Mouse (Mus musculus) erythroblast, embryonic 14.5 days (primary cell): ENCODE data around the gene Cdk9. TPM values are rescaled to one million over a fixed set of nuclear protein-coding genes. Genes with fewer than 3 reads are reported as not detected.

Source experiments
- H3K27me3 ChIP-seq: 2 replicates; pipeline ENCODE4 v1.6.1; 2012; ENCODE audit warnings: inconsistent platforms; ENCODE audit not compliant: control insufficient read depth
- H3K36me3 ChIP-seq: 2 replicates; pipeline ENCODE4 v1.6.1; 2012; ENCODE audit warnings: mild to moderate bottlenecking, inconsistent platforms; ENCODE audit not compliant: control insufficient read depth
- H3K4me1 ChIP-seq: 2 replicates; pipeline ENCODE4 v1.6.1; 2012; ENCODE audit warnings: inconsistent platforms; ENCODE audit not compliant: control insufficient read depth
- H3K4me3 ChIP-seq: replicated peaks from 2 replicates; pipeline ENCODE3; 2012; ENCODE audit warnings: moderate library complexity, mild to moderate bottlenecking, inconsistent platforms
- H3K9me3 ChIP-seq: 2 replicates; pipeline ENCODE4 v1.6.1; 2012; ENCODE audit warnings: low read length, inconsistent platforms, mixed read lengths; ENCODE audit not compliant: control insufficient read depth
- GATA1 ChIP-seq: IDR thresholded peaks from 2 replicates; pipeline ENCODE4 v1.6.1; 2012; ENCODE audit warnings: low read length, inconsistent platforms, mixed read lengths
- TAL1 ChIP-seq: IDR thresholded peaks from 3 replicates; pipeline ENCODE4 v1.6.1; 2012; ENCODE audit warnings: low read length, inconsistent platforms, mixed read lengths
- polyA plus RNA-seq: library from polyadenylated mRNA; stranded (reverse); fragments of >175 nt; gene quantifications from 2 replicates; pipeline ENCODE4 v1.2.3, GENCODE M21; 2012

Cdk9 gene
- polyA plus RNA-seq, 1 experiment, result 6.1 TPM

- Histone ChIP-seq H3K4me1 (no peaks in the 10 kb centered on the region; the same call in 1 of the 2 replicates), H3K27me3 (no peaks in the 10 kb centered on the region), H3K4me3 (no peak overlapping the region), H3K9me3 (no peaks in the 10 kb centered on the region), H3K36me3 (peaks cover 46% of the 10 kb centered on the region)
- no peak for TF ChIP-seq GATA1
- no peak for TF ChIP-seq TAL1
Measured at GRCm38 (mm10) chr2:32700966-32701743, 11.7 kb downstream of the Cdk9 start.

- Histone ChIP-seq H3K4me1 (peaks cover under 1% of the 10 kb centered on the region), H3K36me3 (peaks cover 31% of the 10 kb centered on the region), H3K4me3 (no peak overlapping the region), H3K27me3 (no peaks in the 10 kb centered on the region), H3K9me3 (no peaks in the 10 kb centered on the region)
- TF ChIP-seq GATA1 (no peak), TAL1 (no peak)
Measured at GRCm38 (mm10) chr2:32699680-32700079, 13.2 kb downstream of the Cdk9 start.

- Histone ChIP-seq H3K4me1 (peaks cover 35% of the 10 kb centered on the region), H3K4me3 (peak overlapping the region; percentile 73), H3K9me3 (no peaks in the 10 kb centered on the region), H3K36me3 (peaks cover 10% of the 10 kb centered on the region), H3K27me3 (no peaks in the 10 kb centered on the region)
- TF ChIP-seq TAL1, result no peak
- TF ChIP-seq GATA1, result no peak
Measured at GRCm38 (mm10) chr2:32694691-32695090, 18.2 kb downstream of the Cdk9 start.

DNA sequence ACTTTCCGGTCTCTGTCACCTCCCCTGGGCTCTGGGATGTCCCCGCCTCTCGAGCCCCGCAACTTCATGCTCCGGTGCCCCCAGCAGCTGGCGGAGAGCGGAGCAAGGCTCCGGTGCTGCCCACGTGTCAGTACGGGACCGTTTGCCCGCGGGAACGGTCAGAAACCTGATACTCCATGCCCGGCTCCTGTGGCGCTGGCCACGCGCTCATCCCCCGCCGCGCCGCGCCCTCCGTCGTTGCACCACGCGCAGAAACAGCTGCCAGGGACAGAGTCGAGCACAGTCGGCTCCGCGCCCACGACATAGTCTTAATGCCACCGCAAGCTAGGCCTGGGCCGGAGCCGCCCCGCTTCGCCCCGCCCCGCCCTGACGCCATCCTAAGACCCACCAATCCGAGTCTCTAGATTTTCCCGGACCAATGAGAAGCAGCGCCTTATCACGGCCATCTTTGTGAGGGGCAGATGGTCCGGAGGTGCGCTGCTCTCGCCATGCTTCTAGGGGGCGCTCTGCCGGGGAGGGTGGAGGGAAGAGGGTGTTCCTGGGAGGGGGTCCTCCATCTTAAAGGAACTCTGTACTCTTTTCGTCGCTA, 19.0 kb downstream of the Cdk9 start:
- TF ChIP-seq TAL1 (no peak), GATA1 (peak; percentile 98)
- H3K9me3 ChIP-seq, result no peaks in the 10 kb centered on the region
- peak overlapping the region; percentile 73 for H3K4me3 ChIP-seq
- no peaks in the 10 kb centered on the region for H3K27me3 ChIP-seq
- peaks cover 39% of the 10 kb centered on the region for H3K4me1 ChIP-seq
- H3K36me3 ChIP-seq, result peaks cover 12% of the 10 kb centered on the region

DNA sequence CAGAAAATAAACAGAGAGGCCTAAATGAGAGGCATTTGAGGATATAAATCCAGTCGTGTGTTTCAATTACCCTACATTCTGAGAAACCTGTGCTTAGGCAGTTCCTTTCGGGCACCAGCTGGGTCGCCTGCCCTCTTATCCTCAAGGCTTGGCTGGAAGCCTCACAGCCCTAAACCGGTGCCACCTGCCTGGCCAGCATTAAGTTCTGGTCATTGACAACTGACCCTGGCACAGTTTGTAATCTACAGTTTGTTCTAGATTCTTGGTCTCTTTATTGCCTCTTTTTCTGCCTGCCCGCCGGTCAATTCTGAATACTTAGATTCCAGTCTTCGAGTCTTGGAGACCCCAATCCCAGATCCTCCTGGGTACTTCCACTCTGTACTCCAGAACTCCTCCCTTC, 19.6 kb downstream of the Cdk9 start:
- peaks cover 16% of the 10 kb centered on the region for H3K36me3 ChIP-seq
- peaks cover 39% of the 10 kb centered on the region for H3K4me1 ChIP-seq
- TF ChIP-seq GATA1 (no peak), TAL1 (no peak)
- no peaks in the 10 kb centered on the region for H3K27me3 ChIP-seq
- peak overlapping the region; percentile 73 for H3K4me3 ChIP-seq
- H3K9me3 ChIP-seq, result no peaks in the 10 kb centered on the region

GRCm38 (mm10) chr2:32692496-32692895, 20.4 kb downstream of the Cdk9 start:
- Histone ChIP-seq H3K36me3 (peaks cover 24% of the 10 kb centered on the region), H3K9me3 (no peaks in the 10 kb centered on the region), H3K4me1 (peaks cover 39% of the 10 kb centered on the region), H3K4me3 (peak overlapping the region; percentile 73), H3K27me3 (no peaks in the 10 kb centered on the region)
- TF ChIP-seq TAL1 (no peak), GATA1 (no peak)

DNA sequence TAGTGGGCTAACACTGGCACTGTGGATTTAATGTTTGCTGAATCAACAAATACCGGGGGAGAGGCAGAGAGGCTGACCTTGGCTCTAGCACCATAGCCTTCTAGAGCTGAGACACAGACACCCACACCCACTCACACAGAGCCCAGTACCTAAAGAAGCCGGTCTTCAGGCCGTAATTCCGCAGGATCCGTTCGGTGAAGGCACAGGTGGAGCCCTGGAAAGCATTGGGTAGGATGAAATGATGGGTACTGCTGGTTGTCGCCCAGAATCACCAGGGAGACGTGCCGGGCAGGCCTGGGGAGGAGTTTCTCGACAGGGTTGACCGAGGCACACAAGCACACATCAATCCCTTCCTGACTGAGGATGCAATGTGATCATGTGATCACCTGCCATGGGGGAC, 21.8 kb downstream of the Cdk9 start:
- no peaks in the 10 kb centered on the region for H3K9me3 ChIP-seq
- no peaks in the 10 kb centered on the region for H3K27me3 ChIP-seq
- H3K4me3 ChIP-seq, result no peak overlapping the region
- H3K36me3 ChIP-seq, result peaks cover 39% of the 10 kb centered on the region
- peaks cover 39% of the 10 kb centered on the region for H3K4me1 ChIP-seq
- TF ChIP-seq GATA1, result no peak
- no peak for TF ChIP-seq TAL1

DNA sequence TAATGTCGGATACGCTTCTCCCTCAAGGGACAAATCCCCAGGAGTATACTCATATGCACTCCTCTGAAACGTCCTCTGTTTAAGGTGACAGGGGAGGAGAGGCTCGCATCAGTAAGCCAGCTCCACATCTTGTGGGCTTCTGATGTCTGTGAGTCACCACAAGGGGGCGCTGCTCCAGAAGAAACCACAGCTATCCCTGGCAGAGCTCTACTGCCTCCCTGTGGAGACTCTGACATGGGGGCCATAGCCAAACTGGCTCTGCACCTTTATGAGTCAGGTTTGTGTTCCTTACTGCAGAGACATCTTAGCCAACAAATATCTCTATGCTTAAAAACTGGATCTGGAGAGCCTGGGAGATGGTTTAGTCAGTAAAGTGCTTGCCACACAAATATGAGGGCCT, 23.5 kb downstream of the Cdk9 start:
- Histone ChIP-seq H3K4me3 (no peak overlapping the region), H3K36me3 (peaks cover 55% of the 10 kb centered on the region), H3K9me3 (no peaks in the 10 kb centered on the region), H3K27me3 (no peaks in the 10 kb centered on the region), H3K4me1 (peaks cover 36% of the 10 kb centered on the region)
- TF ChIP-seq TAL1 (no peak), GATA1 (no peak)

DNA sequence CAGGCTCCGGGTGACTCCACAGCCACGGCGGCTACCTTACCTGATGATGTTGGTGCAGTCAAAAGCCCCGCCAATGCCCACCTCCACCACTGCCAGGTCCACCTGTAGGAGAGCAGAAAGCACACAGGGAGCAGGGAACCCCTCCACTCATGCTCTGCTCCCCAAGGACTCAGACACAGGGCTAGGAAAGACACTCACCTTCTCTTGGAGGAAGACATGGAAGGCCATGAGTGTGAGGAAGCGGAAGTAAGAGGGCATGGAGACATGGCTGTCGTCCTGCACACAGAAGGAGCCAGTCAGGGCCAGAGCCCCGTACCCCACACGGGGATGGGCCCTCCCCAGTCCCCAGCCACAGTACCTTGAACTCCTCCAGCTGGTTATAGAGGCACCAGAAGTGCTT, 25.3 kb downstream of the Cdk9 start:
- peaks cover 70% of the 10 kb centered on the region for H3K36me3 ChIP-seq
- no peaks in the 10 kb centered on the region for H3K9me3 ChIP-seq
- TF ChIP-seq TAL1 (no peak), GATA1 (no peak)
- H3K4me3 ChIP-seq, result no peak overlapping the region
- no peaks in the 10 kb centered on the region for H3K27me3 ChIP-seq
- peaks cover 18% of the 10 kb centered on the region for H3K4me1 ChIP-seq

DNA sequence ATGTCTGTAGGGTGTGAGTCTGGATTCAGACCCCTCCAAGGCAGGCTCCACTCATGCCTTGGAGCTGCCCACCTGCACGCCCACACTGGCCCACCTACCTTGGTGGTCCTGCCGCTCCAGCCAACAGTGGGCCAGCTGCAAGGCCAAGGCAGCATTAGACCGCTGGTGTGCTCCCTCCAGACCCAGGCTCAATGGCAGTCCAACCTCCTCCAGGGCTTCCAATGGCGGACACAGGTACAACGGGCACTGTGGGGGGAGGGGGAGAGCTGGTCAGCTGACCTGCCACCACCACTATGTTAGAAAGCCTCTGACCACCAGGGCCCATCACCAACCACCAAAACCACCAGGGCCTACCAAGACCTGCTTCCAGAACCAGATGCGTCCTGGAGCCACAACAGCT, 26.2 kb downstream of the Cdk9 start:
- TF ChIP-seq GATA1 (no peak), TAL1 (no peak)
- H3K4me1 ChIP-seq, result peaks cover 11% of the 10 kb centered on the region
- no peaks in the 10 kb centered on the region for H3K27me3 ChIP-seq
- peaks cover 75% of the 10 kb centered on the region for H3K36me3 ChIP-seq
- no peak overlapping the region for H3K4me3 ChIP-seq
- no peaks in the 10 kb centered on the region for H3K9me3 ChIP-seq
